ENCODE assay signal across 9 mouse cellular contexts in the genomic region with DNA sequence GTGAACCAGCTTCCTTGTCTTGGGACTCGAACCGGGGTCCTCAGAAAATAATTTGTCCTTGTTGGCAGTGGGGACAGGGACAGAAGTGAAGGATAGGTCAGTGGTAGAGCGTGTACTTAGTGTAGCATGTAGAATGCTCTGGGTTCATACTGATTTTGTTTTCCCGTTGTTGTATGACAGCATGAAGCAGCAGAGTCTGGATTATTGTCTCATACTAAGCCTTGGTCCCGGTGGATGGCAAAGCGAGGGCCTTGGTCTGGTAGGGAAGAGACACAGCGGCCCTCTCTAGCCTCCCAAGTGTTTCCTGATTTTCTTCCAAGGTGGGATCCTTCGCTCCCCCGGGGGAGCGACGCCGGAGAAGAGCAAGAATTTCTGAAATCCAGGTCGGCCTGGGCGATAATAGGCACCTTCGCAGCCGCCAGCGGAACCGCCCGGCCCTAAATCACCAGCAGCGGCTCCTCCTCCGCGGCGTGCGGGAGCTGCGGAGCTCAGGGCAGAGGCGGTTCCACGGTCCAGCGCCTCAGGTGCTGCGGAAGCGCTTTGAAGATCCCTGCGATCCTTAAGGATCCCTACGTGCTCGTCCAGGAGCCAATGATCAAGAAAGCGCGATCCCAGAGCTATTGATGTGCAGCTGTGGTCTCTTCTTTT. TPM values are rescaled to one million over a fixed set of nuclear protein-coding genes. Genes with fewer than 3 reads are reported as not detected.
DNase-seq lines count a peak whose midpoint lies in the region; ATAC-seq and TF ChIP-seq lines count a peak whose summit lies in the region.
"Had no signal": no experiment of that assay in that cellular context is flagged by ENCODE, and none has a peak within 500 bp of the region (broad histone marks: within the 10 kb centered on the region; RNA-seq: fewer than 3 reads in every experiment).

No protein-coding gene starts in this region.

- H3K4me3 ChIP-seq in layer of hippocampus, adult 2 months = peak overlapping the region; percentile 49
- H3K4me3 ChIP-seq in hindbrain, embryonic 13.5 days = peak overlapping the region; percentile 40
- H3K4me3 ChIP-seq in midbrain, embryonic 12.5 days = peak overlapping the region; percentile 38

- no peak for DNase-seq in layer of hippocampus, adult 2 months (ENCODE audit: low spot score in 2 of 2)
- DNase-seq in layer of hippocampus, adult 11-12 months (ENCODE audit: low spot score) = no peak
- no peak for DNase-seq in Muller cell, postnatal 12 days (ENCODE audit: inconsistent ontology term)
- DNase-seq in left cerebral cortex, adult 11 months (ENCODE audit: low spot score) = no peak
- no peak for DNase-seq in layer of hippocampus, postnatal 14 days (ENCODE audit: low spot score in 2 of 2)

- H3K4me2 ChIP-seq in hindbrain, embryonic 13.5 days = peak overlapping the region; percentile 71
- H3K4me2 ChIP-seq in midbrain, embryonic 12.5 days (replicated peaks) = peak overlapping the region; percentile 67

- ATAC-seq in common myeloid progenitor, adult 5-6 weeks (replicated peaks; ENCODE audit: low read depth, poor library complexity, severe bottlenecking) = 0 out of 2 replicates have a peak, but pooled peaks have one; percentile 22
- ATAC-seq in hindbrain, embryonic 13.5 days (ENCODE audit: low FRiP score) = no peak
- ATAC-seq in midbrain, embryonic 12.5 days (ENCODE audit: low FRiP score, low read depth) = no peak

- peaks cover 11% of the 10 kb centered on the region for H3K4me1 ChIP-seq in hindbrain, embryonic 13.5 days (replicated peaks)
- peaks cover 11% of the 10 kb centered on the region; the same call in 1 of the 2 replicates for H3K4me1 ChIP-seq in midbrain, embryonic 12.5 days

- peaks cover 78% of the 10 kb centered on the region for H3K27me3 ChIP-seq in hindbrain, embryonic 13.5 days
- peaks cover 64% of the 10 kb centered on the region for H3K27me3 ChIP-seq in midbrain, embryonic 12.5 days

- H3K9me3 ChIP-seq in hindbrain, embryonic 13.5 days = no peaks in the 10 kb centered on the region
- H3K9me3 ChIP-seq in midbrain, embryonic 12.5 days = no peaks in the 10 kb centered on the region

- 8% methylated on average over 35 of the region's 35 CpGs for WGBS in hindbrain, embryonic 13.5 days
- WGBS in midbrain, embryonic 12.5 days = 8% methylated on average over 35 of the region's 35 CpGs

- TF ChIP-seq CTCF in layer of hippocampus, adult 2 months (conservative IDR thresholded peaks at IDR 0.05) = no peak

- H3K27ac ChIP-seq in layer of hippocampus, adult 2 months = peak overlapping the region; percentile 74; the same call in 1 of the 2 replicates
- H3K27ac ChIP-seq in hindbrain, embryonic 13.5 days = no peak overlapping the region
- no peak overlapping the region for H3K27ac ChIP-seq in midbrain, embryonic 12.5 days (replicated peaks)

- H3K9ac ChIP-seq in hindbrain, embryonic 13.5 days = peak overlapping the region; percentile 71
- H3K9ac ChIP-seq in midbrain, embryonic 12.5 days (replicated peaks) = peak overlapping the region; percentile 50; the same call in 1 of the 2 replicates

- no peaks in the 10 kb centered on the region for H3K36me3 ChIP-seq in hindbrain, embryonic 13.5 days
- no peaks in the 10 kb centered on the region for H3K36me3 ChIP-seq in midbrain, embryonic 12.5 days

RNA-seq across cellular contexts. Expression of gene Bhlha9, which starts 6.1 kb away (rescaled TPM):
- total RNA-seq in layer of hippocampus, adult 2 months (2021) = 1 to 10 TPM; 3.4 to 5.3 TPM
- not detected in 2 replicates for total RNA-seq in common myeloid progenitor, adult 5-6 weeks (2017)
- polyA plus RNA-seq in hindbrain, embryonic 13.5 days (2015; fragmentation: Nextera tagmentation; extraction: Ambion mirVana) = 0.32 and 0.60 TPM in 2 replicates
- polyA plus RNA-seq in midbrain, embryonic 12.5 days (2016; fragmentation: Nextera tagmentation; extraction: Ambion mirVana) = not detected in 2 replicates
- total RNA-seq in layer of hippocampus, postnatal 14 days (2021) = 1 to 10 TPM; 4.6 to 5.4 TPM
- total RNA-seq: neutrophil, adult 5-6 weeks had no signal

RNA-seq across cellular contexts. Expression of gene Trarg1, which starts 13.5 kb away (rescaled TPM):
- under 1 TPM; 0.42 to 0.54 TPM for total RNA-seq in layer of hippocampus, adult 2 months (2021)
- not detected in 2 replicates for total RNA-seq in common myeloid progenitor, adult 5-6 weeks (2017)
- 0.32 and 0.47 TPM in 2 replicates for polyA plus RNA-seq in hindbrain, embryonic 13.5 days (2015; fragmentation: Nextera tagmentation; extraction: Ambion mirVana)
- not detected in 2 replicates for polyA plus RNA-seq in midbrain, embryonic 12.5 days (2016; fragmentation: Nextera tagmentation; extraction: Ambion mirVana)
- under 1 TPM; 0.60 to 0.71 TPM for total RNA-seq in layer of hippocampus, postnatal 14 days (2021)
- total RNA-seq: neutrophil, adult 5-6 weeks had no signal

RNA-seq across cellular contexts. Expression of gene Abr, which starts 44.0 kb away (rescaled TPM):
- 100 to 1,000 TPM; 528 to 537 TPM for total RNA-seq in layer of hippocampus, adult 2 months (2021)
- 32.9 and 42.4 TPM in 2 replicates for total RNA-seq in common myeloid progenitor, adult 5-6 weeks (2017)
- polyA plus RNA-seq in hindbrain, embryonic 13.5 days (2015; fragmentation: Nextera tagmentation; extraction: Ambion mirVana) = 98.2 and 98.3 TPM in 2 replicates
- 70.1 and 73.3 TPM in 2 replicates for polyA plus RNA-seq in midbrain, embryonic 12.5 days (2016; fragmentation: Nextera tagmentation; extraction: Ambion mirVana)
- total RNA-seq in layer of hippocampus, postnatal 14 days (2021) = 100 to 1,000 TPM; 412 to 440 TPM
